In genomic region chr2:130125279-130126059, GRCm38 (mm10) we compare ENCODE assay signal across 22 mouse cellular contexts. TPM values are rescaled to one million over a fixed set of nuclear protein-coding genes. Genes with fewer than 3 reads are reported as not detected.
DNase-seq lines count a peak whose midpoint lies in the region; ATAC-seq lines count a peak whose summit lies in the region.
"Had no signal": no experiment of that assay in that cellular context is flagged by ENCODE, and none has a peak within 500 bp of the region (broad histone marks: within the 10 kb centered on the region; RNA-seq: fewer than 3 reads in every experiment).

No protein-coding gene starts in this region.

- DNase-seq in embryo, embryonic 11 days = peak; percentile 7
- DNase-seq in kidney, postnatal 14 days = no peak
- DNase-seq in urinary bladder, adult 2 months (ENCODE audit: low spot score) = no peak
- DNase-seq in ovary, adult 18-20 months (ENCODE audit: low spot score) = no peak
- DNase-seq: cerebellum, adult 9-10 months; kidney, adult 8-10 months; liver, postnatal 0 days; lung, postnatal 10 days; right cerebral cortex, postnatal 14 days; thymus, adult 2 months had no signal

- H3K4me1 ChIP-seq in forebrain, embryonic 15.5 days = peaks cover 5% of the 10 kb centered on the region
- H3K4me1 ChIP-seq in forebrain, embryonic 12.5 days = peaks cover 13% of the 10 kb centered on the region
- H3K4me1 ChIP-seq in hindbrain, embryonic 16.5 days (ENCODE audit: control insufficient read depth, insufficient read depth, low read depth, low read length) = peaks cover 7% of the 10 kb centered on the region; the same call in 1 of the 2 replicates
- peaks cover 12% of the 10 kb centered on the region for H3K4me1 ChIP-seq in midbrain, embryonic 16.5 days (ENCODE audit: control insufficient read depth, insufficient read depth, low read length)
- H3K4me1 ChIP-seq: limb, embryonic 10.5 days; stomach, embryonic 15.5 days had no signal

- H3K9me3 ChIP-seq in forebrain, embryonic 15.5 days = no peaks in the 10 kb centered on the region
- no peaks in the 10 kb centered on the region for H3K9me3 ChIP-seq in forebrain, embryonic 12.5 days
- no peaks in the 10 kb centered on the region for H3K9me3 ChIP-seq in hindbrain, embryonic 16.5 days (ENCODE audit: control insufficient read depth, low read length)
- no peaks in the 10 kb centered on the region for H3K9me3 ChIP-seq in midbrain, embryonic 16.5 days (replicated peaks; ENCODE audit: control insufficient read depth, low read length, poor library complexity, severe bottlenecking)
- H3K9me3 ChIP-seq: limb, embryonic 10.5 days; neural tube, embryonic 12.5 days; stomach, embryonic 15.5 days had no signal

- no peak overlapping the region for H3K4me3 ChIP-seq in forebrain, embryonic 15.5 days
- no peak overlapping the region for H3K4me3 ChIP-seq in forebrain, embryonic 12.5 days (replicated peaks)
- no peak overlapping the region for H3K4me3 ChIP-seq in hindbrain, embryonic 16.5 days (ENCODE audit: low read length)
- no peak overlapping the region for H3K4me3 ChIP-seq in midbrain, embryonic 16.5 days (ENCODE audit: low read depth, low read length)
- H3K4me3 ChIP-seq: limb, embryonic 10.5 days; neural tube, embryonic 12.5 days; stomach, embryonic 15.5 days had no signal

- no peak overlapping the region for H3K4me2 ChIP-seq in forebrain, embryonic 15.5 days (replicated peaks)
- no peak overlapping the region for H3K4me2 ChIP-seq in forebrain, embryonic 12.5 days
- H3K4me2 ChIP-seq in hindbrain, embryonic 16.5 days (ENCODE audit: low read length) = no peak overlapping the region
- no peak overlapping the region for H3K4me2 ChIP-seq in midbrain, embryonic 16.5 days (ENCODE audit: low read length)
- H3K4me2 ChIP-seq: neural tube, embryonic 12.5 days; stomach, embryonic 15.5 days had no signal

- no peaks in the 10 kb centered on the region for H3K36me3 ChIP-seq in forebrain, embryonic 15.5 days
- H3K36me3 ChIP-seq in forebrain, embryonic 12.5 days (replicated peaks) = no peaks in the 10 kb centered on the region
- H3K36me3 ChIP-seq in hindbrain, embryonic 16.5 days (ENCODE audit: control insufficient read depth, insufficient read depth, low read length) = no peaks in the 10 kb centered on the region
- H3K36me3 ChIP-seq in midbrain, embryonic 16.5 days (ENCODE audit: control insufficient read depth, insufficient read depth, low read length) = no peaks in the 10 kb centered on the region
- H3K36me3 ChIP-seq: limb, embryonic 10.5 days; neural tube, embryonic 12.5 days; stomach, embryonic 15.5 days had no signal

- H3K27ac ChIP-seq in forebrain, embryonic 15.5 days (replicated peaks) = peak overlapping the region; percentile 38; the same call in 1 of the 2 replicates
- no peak overlapping the region for H3K27ac ChIP-seq in forebrain, embryonic 12.5 days
- H3K27ac ChIP-seq in hindbrain, embryonic 16.5 days (ENCODE audit: low read depth, low read length) = peak overlapping the region; percentile 14; the same call in 1 of the 2 replicates
- peak overlapping the region; percentile 70 for H3K27ac ChIP-seq in midbrain, embryonic 16.5 days (ENCODE audit: low read length)
- H3K27ac ChIP-seq: limb, embryonic 10.5 days; neural tube, embryonic 12.5 days; stomach, embryonic 15.5 days had no signal

- 54% methylated on average over 6 of the region's 6 CpGs for WGBS in forebrain, embryonic 15.5 days
- WGBS in forebrain, embryonic 12.5 days = 59% methylated on average over 6 of the region's 6 CpGs
- WGBS in hindbrain, embryonic 16.5 days = 45% methylated on average over 6 of the region's 6 CpGs
- WGBS in midbrain, embryonic 16.5 days = 38% methylated on average over 6 of the region's 6 CpGs

- no peak for ATAC-seq in forebrain, embryonic 15.5 days (replicated peaks)
- no peak for ATAC-seq in forebrain, embryonic 12.5 days (ENCODE audit: low FRiP score)
- ATAC-seq in hindbrain, embryonic 16.5 days = peak; percentile 80
- peak; percentile 82 for ATAC-seq in midbrain, embryonic 16.5 days
- ATAC-seq: liver, postnatal 0 days had no signal

- no peak overlapping the region for H3K9ac ChIP-seq in forebrain, embryonic 15.5 days (replicated peaks)
- H3K9ac ChIP-seq in forebrain, embryonic 12.5 days = no peak overlapping the region
- no peak overlapping the region for H3K9ac ChIP-seq in hindbrain, embryonic 16.5 days (ENCODE audit: low read depth, low read length)
- H3K9ac ChIP-seq in midbrain, embryonic 16.5 days (ENCODE audit: low read depth, low read length) = no peak overlapping the region
- H3K9ac ChIP-seq: liver, postnatal 0 days; neural tube, embryonic 12.5 days; stomach, embryonic 15.5 days had no signal

- H3K27me3 ChIP-seq in forebrain, embryonic 15.5 days = no peaks in the 10 kb centered on the region
- peaks cover 2% of the 10 kb centered on the region; the same call in 1 of the 2 replicates for H3K27me3 ChIP-seq in forebrain, embryonic 12.5 days
- no peaks in the 10 kb centered on the region; the same call in 1 of the 2 replicates for H3K27me3 ChIP-seq in hindbrain, embryonic 16.5 days (replicated peaks; ENCODE audit: control insufficient read depth, insufficient read depth, low read length)
- no peaks in the 10 kb centered on the region for H3K27me3 ChIP-seq in midbrain, embryonic 16.5 days (ENCODE audit: control insufficient read depth, insufficient read depth, low read depth, low read length)
- H3K27me3 ChIP-seq: neural tube, embryonic 12.5 days; stomach, embryonic 15.5 days had no signal

RNA-seq across cellular contexts. Expression of gene Tgm6, which starts 13.3 kb away (rescaled TPM):
- 0.09 and 0.26 TPM in 2 replicates for polyA plus RNA-seq in forebrain, embryonic 15.5 days (2015; fragmentation: Nextera tagmentation; extraction: Ambion mirVana)
- polyA plus RNA-seq in forebrain, embryonic 12.5 days (2016; fragmentation: Nextera tagmentation; extraction: Ambion mirVana) = 0.06 TPM in 2 replicates
- 0.10 and 0.11 TPM in 2 replicates for polyA plus RNA-seq in hindbrain, embryonic 16.5 days (2015; fragmentation: Nextera tagmentation; extraction: Ambion mirVana)
- 0.65 and 0.75 TPM in 2 replicates for polyA plus RNA-seq in midbrain, embryonic 16.5 days (2015; fragmentation: Nextera tagmentation; extraction: Ambion mirVana)
- 0.22 TPM in 2 replicates for polyA plus RNA-seq in urinary bladder, adult 2 months (2012; rRNA removed)
- polyA plus RNA-seq: embryonic facial prominence, embryonic 14.5 days; heart, postnatal 0 days; large intestine, adult 2 months; limb, embryonic 10.5 days; liver, adult 2 months; liver, postnatal 0 days; neural tube, embryonic 12.5 days; spleen, adult 2 months; stomach, embryonic 15.5 days had no signal

RNA-seq across cellular contexts. Expression of gene Snrpb, which starts 53.7 kb away (rescaled TPM):
- polyA plus RNA-seq in forebrain, embryonic 15.5 days (2015; fragmentation: Nextera tagmentation; extraction: Ambion mirVana) = 458 and 483 TPM in 2 replicates
- polyA plus RNA-seq in forebrain, embryonic 12.5 days (2016; fragmentation: Nextera tagmentation; extraction: Ambion mirVana) = 577 and 590 TPM in 2 replicates
- polyA plus RNA-seq in hindbrain, embryonic 16.5 days (2015; fragmentation: Nextera tagmentation; extraction: Ambion mirVana) = 298 and 312 TPM in 2 replicates
- 286 and 305 TPM in 2 replicates for polyA plus RNA-seq in midbrain, embryonic 16.5 days (2015; fragmentation: Nextera tagmentation; extraction: Ambion mirVana)
- polyA plus RNA-seq in urinary bladder, adult 2 months (2012; rRNA removed) = 193 and 258 TPM in 2 replicates

Comparison
In these comparisons a context has a peak if more than half of its experiments do, and no peak if none do; other contexts are left out.
1. ATAC-seq: peak in hindbrain, embryonic 16.5 days (single experiment) and midbrain, embryonic 16.5 days (single experiment); none in forebrain, embryonic 15.5 days (single experiment) and forebrain, embryonic 12.5 days (single experiment).